Comparison of ENCODE assay signal across 16 mouse cellular contexts in genomic region chr5:20765365-20765920, GRCm38 (mm10).
"Had no signal": no experiment of that assay in that cellular context is flagged by ENCODE, and none has a peak within 500 bp of the region (broad histone marks: within the 10 kb centered on the region; RNA-seq: fewer than 3 reads in every experiment).

No protein-coding gene starts in this region.

- H3K27me3 ChIP-seq: limb, embryonic 15.5 days; liver, embryonic 13.5 days; lung, embryonic 15.5 days; megakaryocyte, embryonic 14.5 days; midbrain, embryonic 12.5 days; neural tube, embryonic 13.5 days had no signal

- DNase-seq: kidney, postnatal 36 days; layer of hippocampus, adult 9-11 months; layer of hippocampus, postnatal 36 days; liver, embryonic 13.5 days; liver, postnatal 0 days; lung, postnatal 14 days; right cerebral cortex, postnatal 14 days; thymus, postnatal 36 days had no signal

- H3K9ac ChIP-seq: limb, embryonic 15.5 days; liver, embryonic 13.5 days; liver, postnatal 0 days; lung, embryonic 15.5 days; midbrain, embryonic 12.5 days; neural tube, embryonic 13.5 days had no signal

- H3K27ac ChIP-seq: kidney, postnatal 0 days; limb, embryonic 15.5 days; liver, embryonic 13.5 days; lung, embryonic 15.5 days; macrophage; midbrain, embryonic 12.5 days; neural tube, embryonic 13.5 days had no signal

- H3K9me3 ChIP-seq: limb, embryonic 15.5 days; liver, embryonic 13.5 days; lung, embryonic 15.5 days; megakaryocyte, embryonic 14.5 days; midbrain, embryonic 12.5 days; neural tube, embryonic 13.5 days had no signal

- H3K4me3 ChIP-seq: limb, embryonic 15.5 days; liver, embryonic 13.5 days; lung, embryonic 15.5 days; megakaryocyte, embryonic 14.5 days; midbrain, embryonic 12.5 days; neural tube, embryonic 13.5 days had no signal

- H3K4me2 ChIP-seq: limb, embryonic 15.5 days; liver, embryonic 13.5 days; lung, embryonic 15.5 days; midbrain, embryonic 12.5 days; neural tube, embryonic 13.5 days had no signal

- H3K36me3 ChIP-seq: lung, embryonic 15.5 days had no signal

- H3K4me1 ChIP-seq: limb, embryonic 15.5 days; liver, embryonic 13.5 days; lung, embryonic 15.5 days; midbrain, embryonic 12.5 days; neural tube, embryonic 13.5 days had no signal

- ATAC-seq: liver, postnatal 0 days; midbrain, embryonic 16.5 days had no signal
